Mouse (Mus musculus) forebrain, embryonic 12.5 days (tissue): ENCODE measurements at regions not wholly inside any gene's neighbourhood (a gene's known extent, or its start where the extent isn't known, plus 50 kb on each side); places are given as distances from the start of the nearest gene placed in this dataset.

ENCODE experiments used
- ATAC-seq: fragments of 200-750 bp; cut with Nextera tagmentation; 2 replicates; pipeline ENCODE4 v1.8.0; 2017; ENCODE audit warnings: moderate TSS enrichment; ENCODE audit not compliant: low FRiP score
- H3K27ac ChIP-seq: fragments of 300-500 bp; sonication (generic); 2 replicates; pipeline ENCODE4 v1.5.1; 2016; ENCODE audit warnings: mild to moderate bottlenecking
- H3K27me3 ChIP-seq: fragments of 300-500 bp; sonication (generic); 2 replicates; pipeline ENCODE4 v1.6.1; 2016; ENCODE audit warnings: mild to moderate bottlenecking
- H3K36me3 ChIP-seq: fragments of 300-500 bp; sonication (generic); replicated peaks from 2 replicates; pipeline ENCODE4 v1.6.1; 2016; ENCODE audit warnings: mild to moderate bottlenecking
- H3K4me1 ChIP-seq: fragments of 300-500 bp; sonication (generic); 2 replicates; pipeline ENCODE4 v1.6.1; 2016
- H3K4me2 ChIP-seq: fragments of 300-500 bp; sonication (generic); 2 replicates; pipeline ENCODE4 v1.6.1; 2016; ENCODE audit warnings: mild to moderate bottlenecking, moderate library complexity
- H3K4me3 ChIP-seq: fragments of 300-500 bp; sonication (generic); replicated peaks from 2 replicates; pipeline ENCODE4 v1.5.1; 2016; ENCODE audit warnings: mild to moderate bottlenecking
- H3K9ac ChIP-seq: fragments of 300-500 bp; sonication (generic); 2 replicates; pipeline ENCODE4 v1.6.1; 2016; ENCODE audit warnings: mild to moderate bottlenecking
- H3K9me3 ChIP-seq: fragments of 300-500 bp; sonication (generic); 2 replicates; pipeline ENCODE4 v1.6.1; 2016
- WGBS: fragments of 180-500 bp; shearing (Covaris S2); methylation state at CpG from one replicate; pipeline ENCODE4 v1.1.7; 2016; 5-methylcytosine and 5-hydroxymethylcytosine counted together

DNA sequence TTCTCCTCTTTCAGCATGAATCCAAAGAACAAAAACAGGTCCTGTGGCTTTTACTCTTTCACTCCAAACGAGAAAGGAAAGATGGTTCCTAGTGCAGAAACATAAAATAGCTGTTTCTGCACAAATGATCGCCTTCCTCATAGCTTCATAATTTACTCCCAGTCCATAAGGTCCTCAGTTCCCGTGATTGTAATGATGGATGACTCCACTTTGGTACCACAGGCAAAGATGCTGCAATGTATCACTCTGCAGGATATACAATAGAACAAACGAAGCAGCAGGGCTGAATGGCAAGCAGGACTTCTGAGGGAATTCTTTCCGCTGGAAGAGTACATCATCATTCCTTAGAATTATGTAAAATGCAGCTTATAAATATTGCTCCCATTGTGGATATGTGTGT lies 652.8 kb downstream of the Robo2 start:
- Histone ChIP-seq H3K9ac (no peak overlapping the region), H3K4me1 (peaks cover 2% of the 10 kb centered on the region; the same call in 1 of the 2 replicates), H3K27me3 (no peaks in the 10 kb centered on the region), H3K4me3 (no peak overlapping the region), H3K4me2 (no peak overlapping the region), H3K27ac (no peak overlapping the region), H3K9me3 (no peaks in the 10 kb centered on the region), H3K36me3 (no peaks in the 10 kb centered on the region)
- no peak for ATAC-seq
- WGBS = 51% methylated on average over 5 of the region's 5 CpGs

DNA sequence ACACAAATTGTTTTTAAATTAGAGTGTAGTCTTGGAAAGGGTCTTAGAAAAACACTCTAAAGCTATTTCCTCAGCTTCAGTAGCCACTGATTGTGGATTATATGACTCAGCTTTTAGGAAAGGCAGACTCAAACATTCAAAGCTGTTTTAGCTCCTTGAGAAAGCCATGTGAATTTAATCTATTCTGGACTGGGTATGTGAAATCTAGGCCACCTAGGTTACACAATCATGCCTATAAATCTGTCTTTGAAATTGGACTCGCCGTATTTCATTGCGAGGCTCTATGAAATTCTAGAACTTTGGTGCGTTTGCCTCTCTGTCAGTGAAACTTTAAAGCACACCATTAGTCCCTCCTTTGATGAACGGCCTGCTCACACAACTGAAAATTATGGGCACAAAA lies 657.3 kb downstream of the Robo2 start:
- H3K4me2 ChIP-seq = no peak overlapping the region
- WGBS = 82% methylated on average over 5 of the region's 5 CpGs
- H3K27ac ChIP-seq = no peak overlapping the region
- no peak for ATAC-seq
- H3K4me1 ChIP-seq = peaks cover 2% of the 10 kb centered on the region; the same call in 1 of the 2 replicates
- no peak overlapping the region for H3K4me3 ChIP-seq
- H3K9me3 ChIP-seq = no peaks in the 10 kb centered on the region
- H3K9ac ChIP-seq = no peak overlapping the region
- H3K27me3 ChIP-seq = no peaks in the 10 kb centered on the region
- no peaks in the 10 kb centered on the region for H3K36me3 ChIP-seq

DNA sequence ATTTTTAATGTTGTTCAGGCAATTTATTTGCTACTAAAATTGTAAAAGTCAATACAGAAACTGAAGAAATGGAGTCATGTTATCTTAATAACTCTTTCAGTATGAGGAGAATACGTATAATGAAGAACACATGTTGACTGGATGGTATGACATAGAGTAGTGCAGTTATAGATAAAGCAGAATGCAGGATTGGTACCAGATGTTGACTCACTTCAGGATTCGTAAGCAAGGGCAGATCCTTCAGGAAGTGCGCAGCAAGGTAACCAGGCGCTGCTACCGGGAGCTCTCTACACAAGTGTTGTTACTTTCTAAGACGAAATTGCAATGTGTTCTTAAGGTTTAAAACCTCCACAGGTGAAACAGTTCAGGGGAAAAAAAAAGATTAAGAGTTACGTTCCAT lies 683.3 kb downstream of the Robo2 start:
- Histone ChIP-seq H3K4me2 (no peak overlapping the region), H3K4me3 (no peak overlapping the region), H3K4me1 (no peaks in the 10 kb centered on the region), H3K27ac (no peak overlapping the region), H3K9ac (no peak overlapping the region), H3K36me3 (no peaks in the 10 kb centered on the region), H3K9me3 (no peaks in the 10 kb centered on the region), H3K27me3 (no peaks in the 10 kb centered on the region)
- 87% methylated on average over 7 of the region's 7 CpGs for WGBS
- ATAC-seq = no peak

DNA sequence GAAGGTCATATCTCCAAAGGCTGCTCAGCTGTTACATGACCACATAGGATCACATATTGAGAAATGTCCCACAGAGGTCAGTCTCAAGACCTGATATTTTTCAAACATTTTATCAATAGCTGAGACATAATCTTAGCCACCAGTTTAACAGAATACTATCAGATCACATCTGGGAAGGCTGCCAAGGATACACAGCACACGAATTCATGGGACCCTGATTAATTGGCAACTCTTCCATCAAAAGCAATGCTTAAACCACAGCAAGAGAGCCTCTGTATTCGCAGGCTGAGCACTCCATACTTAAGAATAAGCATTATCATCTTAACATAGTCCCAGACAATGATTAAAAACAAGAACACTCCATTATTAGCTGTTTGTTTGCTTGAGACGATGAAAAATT lies 691.9 kb downstream of the Robo2 start:
- Histone ChIP-seq H3K27ac (no peak overlapping the region), H3K36me3 (no peaks in the 10 kb centered on the region), H3K9me3 (no peaks in the 10 kb centered on the region), H3K27me3 (no peaks in the 10 kb centered on the region), H3K4me3 (no peak overlapping the region), H3K9ac (no peak overlapping the region), H3K4me2 (no peak overlapping the region), H3K4me1 (no peaks in the 10 kb centered on the region)
- no peak for ATAC-seq
- 58% methylated on average over 3 of the region's 3 CpGs for WGBS

DNA sequence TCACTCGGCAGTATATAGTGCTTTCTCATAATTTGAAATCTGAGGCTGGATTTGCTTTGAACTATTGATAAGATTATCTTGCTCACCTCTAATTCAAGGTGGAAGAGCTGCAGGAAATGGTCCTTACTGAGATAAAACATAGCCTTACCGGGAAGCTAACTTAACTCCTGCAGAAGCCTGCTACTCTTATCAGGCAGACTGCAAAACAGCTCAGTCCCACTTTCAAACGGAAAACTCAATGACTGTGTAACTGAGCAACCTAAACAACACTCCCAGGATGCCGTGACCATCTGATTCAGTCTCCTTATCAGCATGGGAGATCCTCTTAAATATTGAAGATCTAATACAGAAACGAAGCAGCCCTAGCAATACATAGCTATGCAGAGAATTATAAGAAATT lies 695.3 kb downstream of the Robo2 start:
- Histone ChIP-seq H3K4me2 (no peak overlapping the region), H3K27me3 (no peaks in the 10 kb centered on the region), H3K4me3 (no peak overlapping the region), H3K9me3 (no peaks in the 10 kb centered on the region), H3K9ac (no peak overlapping the region), H3K27ac (no peak overlapping the region), H3K36me3 (no peaks in the 10 kb centered on the region), H3K4me1 (no peaks in the 10 kb centered on the region)
- 77% methylated on average over 5 of the region's 5 CpGs for WGBS
- no peak for ATAC-seq

DNA sequence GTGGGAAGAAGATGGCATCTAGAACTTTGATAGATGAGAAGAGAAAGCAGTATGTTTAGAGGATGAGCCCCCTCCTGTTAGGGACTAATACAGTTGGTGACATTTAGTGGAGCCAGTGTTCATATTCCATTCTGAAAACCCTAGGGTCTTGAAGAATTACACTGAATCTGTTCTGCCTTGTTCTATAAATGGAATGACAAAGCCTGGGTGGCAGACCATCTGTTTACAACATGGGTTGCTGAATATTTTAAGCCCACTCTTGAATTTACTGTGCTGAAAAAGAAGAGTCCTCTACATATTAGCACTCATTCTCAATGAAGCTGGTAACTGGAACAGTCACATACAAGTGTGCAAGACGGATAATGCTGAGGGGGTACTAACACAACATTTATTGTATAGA lies 704.6 kb downstream of the Robo2 start:
- no peak for ATAC-seq
- no peak overlapping the region for H3K9ac ChIP-seq
- H3K9me3 ChIP-seq = no peaks in the 10 kb centered on the region
- no peak overlapping the region for H3K4me2 ChIP-seq
- no peaks in the 10 kb centered on the region for H3K36me3 ChIP-seq
- 91% methylated on average over 1 of the region's 1 CpGs for WGBS
- H3K4me3 ChIP-seq = no peak overlapping the region
- no peak overlapping the region for H3K27ac ChIP-seq
- H3K4me1 ChIP-seq = no peaks in the 10 kb centered on the region
- H3K27me3 ChIP-seq = no peaks in the 10 kb centered on the region

DNA sequence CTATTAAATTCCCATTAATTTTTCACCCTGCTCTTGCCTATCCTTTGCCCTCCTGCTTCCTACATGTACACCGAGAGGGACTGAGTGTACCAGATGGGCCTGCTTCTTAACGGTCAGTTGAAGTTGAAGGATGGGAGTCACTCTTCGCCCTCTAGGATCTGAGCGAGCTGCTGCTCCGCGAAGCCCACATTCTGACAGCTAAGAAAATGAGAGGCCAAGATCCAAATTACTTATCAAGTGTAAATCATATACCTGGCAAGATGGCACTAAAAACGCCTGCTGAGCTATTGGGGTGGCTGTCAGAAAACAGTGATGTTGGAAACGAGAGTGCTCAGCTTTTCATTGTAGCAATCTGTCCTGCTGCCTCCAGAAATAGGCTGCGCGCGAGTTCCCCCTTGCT lies 722.4 kb downstream of the Robo2 start:
- no peak for ATAC-seq
- Histone ChIP-seq H3K27me3 (no peaks in the 10 kb centered on the region), H3K27ac (no peak overlapping the region), H3K4me2 (no peak overlapping the region), H3K4me1 (no peaks in the 10 kb centered on the region), H3K9me3 (no peaks in the 10 kb centered on the region), H3K9ac (no peak overlapping the region), H3K36me3 (no peaks in the 10 kb centered on the region), H3K4me3 (no peak overlapping the region)
- 79% methylated on average over 11 of the region's 11 CpGs for WGBS

DNA sequence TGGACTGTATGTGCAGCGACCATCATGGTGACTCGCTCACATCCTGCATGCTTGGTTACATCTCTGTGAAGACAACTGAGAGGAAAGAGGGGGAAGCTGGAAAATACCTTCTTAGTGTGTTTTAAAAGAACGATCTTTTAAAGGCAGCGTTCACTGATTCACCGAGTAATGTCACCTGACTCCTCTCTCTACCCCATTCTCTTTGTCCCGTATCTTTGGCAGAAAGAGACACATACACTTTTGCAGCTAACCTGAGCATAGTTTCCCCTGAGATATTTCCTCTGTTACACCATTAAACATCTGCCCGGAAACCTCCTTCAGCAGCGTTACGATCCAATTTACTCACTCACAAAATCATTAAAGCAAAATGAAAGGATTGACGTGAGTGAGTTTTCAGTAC lies 731.8 kb downstream of the Robo2 start:
- no peaks in the 10 kb centered on the region for H3K27me3 ChIP-seq
- H3K9ac ChIP-seq = no peak overlapping the region
- no peak overlapping the region for H3K4me3 ChIP-seq
- H3K36me3 ChIP-seq = no peaks in the 10 kb centered on the region
- 81% methylated on average over 10 of the region's 10 CpGs for WGBS
- H3K27ac ChIP-seq = no peak overlapping the region
- H3K4me2 ChIP-seq = no peak overlapping the region
- H3K4me1 ChIP-seq = no peaks in the 10 kb centered on the region
- ATAC-seq = no peak
- no peaks in the 10 kb centered on the region for H3K9me3 ChIP-seq

DNA sequence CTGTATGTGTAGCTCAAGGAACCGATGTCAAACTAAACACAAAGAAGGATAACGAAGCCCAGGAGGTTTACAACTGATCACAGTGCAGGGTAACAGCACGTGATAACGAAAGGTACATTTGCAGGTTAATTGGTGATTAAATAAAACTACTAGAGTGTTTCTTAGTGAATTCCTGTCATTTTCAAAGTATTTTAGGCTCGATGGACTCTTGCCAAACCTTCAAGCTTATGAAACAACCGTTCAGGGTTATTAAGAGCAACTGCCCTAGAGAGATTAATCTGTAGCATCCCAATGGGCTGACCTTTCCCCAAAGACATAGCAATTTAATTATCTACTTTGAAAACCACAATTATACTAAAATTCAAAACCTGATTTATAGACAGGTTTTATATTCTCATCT lies 741.1 kb downstream of the Robo2 start:
- ATAC-seq = no peak
- no peaks in the 10 kb centered on the region for H3K9me3 ChIP-seq
- no peak overlapping the region for H3K27ac ChIP-seq
- H3K4me3 ChIP-seq = no peak overlapping the region
- no peaks in the 10 kb centered on the region for H3K4me1 ChIP-seq
- no peak overlapping the region for H3K9ac ChIP-seq
- no peaks in the 10 kb centered on the region for H3K36me3 ChIP-seq
- WGBS = 62% methylated on average over 6 of the region's 6 CpGs
- no peak overlapping the region for H3K4me2 ChIP-seq
- no peaks in the 10 kb centered on the region for H3K27me3 ChIP-seq

DNA sequence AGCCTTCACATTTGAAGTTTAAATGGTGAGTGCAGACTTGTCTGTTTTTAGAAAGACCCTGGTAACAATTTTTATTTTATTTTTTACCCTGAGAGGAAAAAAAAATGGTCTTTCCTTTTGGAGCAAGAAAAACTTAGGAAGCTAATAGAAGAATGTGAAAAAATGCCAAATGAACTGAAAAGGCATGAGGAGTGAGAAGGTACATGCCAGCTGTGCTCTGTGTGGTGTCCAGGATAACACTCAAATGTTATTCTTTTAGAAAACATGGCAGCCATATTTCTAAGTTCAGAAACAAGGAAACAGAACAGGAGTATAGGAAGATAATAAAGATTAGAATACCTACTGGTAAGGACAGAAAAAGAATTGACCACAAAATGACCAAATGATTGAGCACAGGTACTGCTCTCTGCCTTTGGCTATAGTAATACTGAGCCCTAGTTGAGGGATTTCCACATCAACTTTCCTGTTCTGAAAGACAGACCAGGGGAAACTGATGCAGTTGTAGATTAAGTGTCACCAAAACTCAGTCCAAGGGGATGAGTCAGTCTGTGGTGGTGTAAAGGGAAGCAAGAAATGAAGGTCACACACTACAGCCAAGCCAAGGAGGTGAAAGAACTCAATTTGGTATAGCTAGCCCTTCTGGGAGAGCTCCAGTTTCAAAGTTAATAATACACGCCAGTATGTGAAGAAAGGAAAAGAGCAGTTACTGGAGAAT lies 758.5 kb downstream of the Robo2 start:
- H3K4me1 ChIP-seq = no peaks in the 10 kb centered on the region
- H3K4me2 ChIP-seq = no peak overlapping the region
- no peaks in the 10 kb centered on the region for H3K36me3 ChIP-seq
- no peaks in the 10 kb centered on the region for H3K9me3 ChIP-seq
- WGBS = 87% methylated on average over 1 of the region's 1 CpGs
- no peak overlapping the region for H3K4me3 ChIP-seq
- no peak overlapping the region for H3K27ac ChIP-seq
- H3K27me3 ChIP-seq = no peaks in the 10 kb centered on the region
- H3K9ac ChIP-seq = no peak overlapping the region
- ATAC-seq = no peak

DNA sequence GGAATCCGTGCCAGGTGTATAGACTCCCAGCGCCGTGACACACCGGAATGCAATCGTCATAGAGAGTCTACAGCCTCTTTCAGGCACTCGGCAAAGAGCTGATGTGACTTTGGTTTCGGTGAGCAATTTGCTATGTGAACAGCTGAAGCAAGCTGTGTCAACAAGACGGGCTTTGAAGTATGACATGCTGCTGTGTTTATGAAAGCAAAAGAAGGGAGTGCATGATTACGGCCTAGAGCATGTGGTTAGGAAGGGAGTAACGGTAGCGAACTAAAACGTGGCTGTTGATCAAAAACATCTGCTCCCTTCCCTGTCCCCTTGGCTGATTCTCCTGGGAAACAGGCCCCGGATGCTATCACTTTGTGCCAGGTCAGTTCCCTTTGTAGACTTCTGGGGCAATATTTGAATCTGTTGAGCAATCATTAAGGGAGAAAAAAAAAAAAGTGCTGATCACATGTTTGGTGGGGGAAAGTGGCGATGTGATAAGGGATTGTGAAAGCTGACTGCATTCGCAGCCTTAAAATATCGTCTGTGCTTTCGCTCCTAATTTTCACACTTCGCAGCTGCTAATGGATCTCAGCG lies 764.3 kb downstream of the Robo2 start:
- Histone ChIP-seq H3K4me2 (peak overlapping the region; percentile 22; the same call in 1 of the 2 replicates), H3K4me3 (no peak overlapping the region), H3K27ac (no peak overlapping the region), H3K4me1 (no peaks in the 10 kb centered on the region), H3K27me3 (no peaks in the 10 kb centered on the region), H3K9ac (no peak overlapping the region), H3K36me3 (no peaks in the 10 kb centered on the region), H3K9me3 (no peaks in the 10 kb centered on the region)
- 67% methylated on average over 19 of the region's 19 CpGs for WGBS
- peak; percentile 64; the same call in 1 of the 2 replicates for ATAC-seq

DNA sequence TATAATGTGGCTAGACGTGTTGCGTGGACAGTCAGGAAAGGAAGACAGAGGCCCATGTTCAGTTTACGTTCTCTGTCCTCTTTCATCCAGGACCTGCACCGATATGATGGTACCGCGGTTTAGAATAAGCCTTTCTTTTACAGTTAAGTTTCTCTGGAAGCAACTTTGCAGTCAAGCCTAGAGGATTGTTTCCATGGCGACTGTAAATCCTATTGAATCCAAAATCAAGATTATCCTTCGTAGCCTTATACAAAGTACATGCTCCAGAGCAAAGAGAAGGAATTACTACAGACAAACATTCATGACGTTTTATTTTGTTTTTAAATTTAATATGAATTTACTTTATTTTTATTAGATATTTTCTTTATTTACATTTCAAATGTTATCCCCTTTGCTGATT lies 798.6 kb downstream of the Robo2 start:
- Histone ChIP-seq H3K9ac (no peak overlapping the region), H3K4me1 (no peaks in the 10 kb centered on the region), H3K9me3 (no peaks in the 10 kb centered on the region), H3K4me3 (no peak overlapping the region), H3K36me3 (no peaks in the 10 kb centered on the region), H3K4me2 (no peak overlapping the region), H3K27me3 (no peaks in the 10 kb centered on the region), H3K27ac (no peak overlapping the region)
- no peak for ATAC-seq
- 81% methylated on average over 9 of the region's 9 CpGs for WGBS

DNA sequence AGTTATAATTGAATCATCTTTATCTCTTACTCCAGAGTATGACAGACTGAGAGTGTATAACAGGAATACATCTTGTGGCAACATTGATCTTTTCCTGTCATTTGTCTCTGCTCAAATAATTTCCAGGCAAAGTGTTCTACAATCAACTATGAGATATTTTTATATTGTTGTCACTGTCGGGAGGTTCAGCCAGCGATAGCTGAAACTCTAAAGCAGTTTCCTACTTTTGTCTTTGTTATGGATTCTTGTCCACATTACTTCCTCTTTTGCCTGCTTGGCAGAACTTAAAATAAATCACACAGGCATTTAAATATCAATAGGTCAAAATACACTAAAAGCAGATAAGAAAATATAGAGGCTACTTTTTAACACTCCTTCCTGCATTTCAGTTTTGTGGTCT lies 820.2 kb downstream of the Robo2 start:
- Histone ChIP-seq H3K9me3 (no peaks in the 10 kb centered on the region), H3K4me3 (no peak overlapping the region), H3K4me2 (no peak overlapping the region), H3K27me3 (no peaks in the 10 kb centered on the region), H3K27ac (no peak overlapping the region), H3K9ac (no peak overlapping the region), H3K36me3 (no peaks in the 10 kb centered on the region), H3K4me1 (no peaks in the 10 kb centered on the region)
- ATAC-seq = no peak
- 82% methylated on average over 2 of the region's 2 CpGs for WGBS
